Mouse (Mus musculus): ENCODE data around the gene Piezo1. TPM values are rescaled to one million over a fixed set of nuclear protein-coding genes. Genes with fewer than 3 reads are reported as not detected.

Gene Piezo1
- polyA plus RNA-seq, 1 experiment: 156 TPM

- no peak for TF ChIP-seq POLR2AphosphoS2 (IDR thresholded peaks at IDR 0.05; ENCODE audit: insufficient read length, low read depth)
- no peak for TF ChIP-seq MYOD1 (IDR thresholded peaks at IDR 0.05; ENCODE audit: control insufficient read depth in 1 of 3, insufficient read length in 2 of 3, low read depth in 2 of 3)
- TF ChIP-seq SRF (IDR thresholded peaks at IDR 0.05; ENCODE audit: control insufficient read depth, insufficient read length, low read depth): no peak
- peak; percentile 33 for TF ChIP-seq POLR2A (IDR thresholded peaks at IDR 0.05; ENCODE audit: insufficient read length, low read depth)
- no peak for TF ChIP-seq MAX (IDR thresholded peaks at IDR 0.05; ENCODE audit: low read depth)
- no peak for TF ChIP-seq REST (IDR thresholded peaks at IDR 0.05; ENCODE audit: insufficient read depth, insufficient read length)
- H3ac ChIP-seq (ENCODE audit: control insufficient read depth, insufficient read length): no peak overlapping the region
- H3K27me3 ChIP-seq (ENCODE audit: control insufficient read depth, insufficient read depth, insufficient read length): no peaks in the 10 kb centered on the region
- no peaks in the 10 kb centered on the region for H3K79me2 ChIP-seq (ENCODE audit: control insufficient read depth, insufficient read depth)
- H3K36me3 ChIP-seq (ENCODE audit: control insufficient read depth, insufficient read depth): no peaks in the 10 kb centered on the region
- no peak overlapping the region for H3K4me3 ChIP-seq
- peak overlapping the region; percentile 81 for H3K4me2 ChIP-seq (ENCODE audit: low read depth)
These were observed 6.3 kb upstream of the Piezo1 start for GRCm38 (mm10) chr8:122557248-122558038.

DNA sequence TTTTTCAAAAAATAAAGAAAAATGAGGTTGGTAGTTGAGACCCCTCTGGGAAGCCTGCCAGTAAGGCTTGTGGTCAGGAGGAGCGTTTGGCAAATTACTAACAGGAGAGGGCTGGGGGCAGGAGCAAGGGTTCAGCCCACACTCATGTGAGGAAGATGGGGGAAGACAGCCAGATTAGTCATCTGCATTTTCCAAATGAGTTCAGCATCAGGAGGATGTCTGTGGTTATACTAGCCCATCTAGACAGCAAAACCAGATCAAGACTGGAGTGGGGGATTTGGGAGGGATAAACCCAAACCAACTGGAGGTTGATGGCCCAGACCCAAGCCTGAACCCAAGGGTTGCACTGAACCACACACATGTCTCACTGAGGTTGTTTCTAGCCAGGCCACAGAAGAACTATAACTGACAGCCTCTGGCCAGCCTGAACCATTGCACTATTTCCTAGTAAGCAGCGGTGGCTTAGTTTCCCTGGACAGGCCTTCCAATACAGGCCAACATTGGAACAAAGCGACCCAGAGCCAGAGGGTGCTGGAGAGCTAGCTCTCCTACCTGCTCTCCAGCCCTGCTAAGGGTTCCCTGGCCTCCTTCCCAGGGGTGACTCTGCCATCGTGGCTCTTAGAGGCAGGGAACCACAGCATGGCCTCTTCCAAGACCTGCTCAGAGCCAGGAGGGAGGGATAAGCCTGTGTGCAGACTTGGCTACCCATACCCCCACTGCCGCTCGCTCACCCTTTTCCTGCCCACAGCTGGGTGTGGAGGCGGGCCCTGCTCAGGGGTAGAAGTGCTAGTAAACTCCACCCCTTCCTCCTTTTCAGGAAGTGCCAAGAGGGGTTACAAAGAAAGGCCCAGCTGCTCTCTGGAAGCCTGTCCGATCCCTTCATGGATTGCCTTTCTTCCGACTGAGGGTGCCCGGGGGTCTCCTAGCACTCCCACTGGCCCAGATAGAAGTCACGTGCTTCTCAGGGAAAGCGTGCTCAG is 5.2 kb upstream of the Piezo1 start:
- Histone ChIP-seq H3K79me2 (ENCODE audit: control insufficient read depth, insufficient read depth) (no peaks in the 10 kb centered on the region), H3ac (ENCODE audit: control insufficient read depth, insufficient read length) (no peak overlapping the region), H3K4me3 (no peak overlapping the region), H3K27me3 (ENCODE audit: control insufficient read depth, insufficient read depth, insufficient read length) (no peaks in the 10 kb centered on the region), H3K4me2 (ENCODE audit: low read depth) (peak overlapping the region; percentile 81), H3K36me3 (ENCODE audit: control insufficient read depth, insufficient read depth) (no peaks in the 10 kb centered on the region)
- no peak for TF ChIP-seq TCF3 (IDR thresholded peaks at IDR 0.05; ENCODE audit: insufficient read length, low read depth)
- TF ChIP-seq E2F4 (IDR thresholded peaks at IDR 0.05; ENCODE audit: insufficient read depth): no peak
- peak; percentile 75 for TF ChIP-seq POLR2A (IDR thresholded peaks at IDR 0.05; ENCODE audit: insufficient read length, low read depth)
- TF ChIP-seq SRF (IDR thresholded peaks at IDR 0.05; ENCODE audit: control insufficient read depth, insufficient read length, low read depth): no peak
- peak in 1 of 3 experiments; percentile 16 for TF ChIP-seq MYOG (IDR thresholded peaks at IDR 0.05; ENCODE audit: control insufficient read depth in 1 of 3, insufficient read depth in 1 of 3, insufficient read length in 2 of 3, low read depth in 2 of 3)
- TF ChIP-seq TCF12 (IDR thresholded peaks at IDR 0.05; ENCODE audit: insufficient read depth, poor library complexity, severe bottlenecking): no peak
- TF ChIP-seq POLR2AphosphoS2 (IDR thresholded peaks at IDR 0.05; ENCODE audit: insufficient read length, low read depth): no peak
- no peak for TF ChIP-seq CEBPB (IDR thresholded peaks at IDR 0.05; ENCODE audit: insufficient read depth, poor library complexity, severe bottlenecking)
- no peak for TF ChIP-seq REST (IDR thresholded peaks at IDR 0.05; ENCODE audit: insufficient read depth, insufficient read length)
- no peak for TF ChIP-seq MAX (IDR thresholded peaks at IDR 0.05; ENCODE audit: low read depth)
- TF ChIP-seq USF1 (IDR thresholded peaks at IDR 0.05; ENCODE audit: low read depth): no peak
- peak in 1 of 3 experiments; percentile 38 for TF ChIP-seq MYOD1 (IDR thresholded peaks at IDR 0.05; ENCODE audit: control insufficient read depth in 1 of 3, insufficient read length in 2 of 3, low read depth in 2 of 3)

DNA sequence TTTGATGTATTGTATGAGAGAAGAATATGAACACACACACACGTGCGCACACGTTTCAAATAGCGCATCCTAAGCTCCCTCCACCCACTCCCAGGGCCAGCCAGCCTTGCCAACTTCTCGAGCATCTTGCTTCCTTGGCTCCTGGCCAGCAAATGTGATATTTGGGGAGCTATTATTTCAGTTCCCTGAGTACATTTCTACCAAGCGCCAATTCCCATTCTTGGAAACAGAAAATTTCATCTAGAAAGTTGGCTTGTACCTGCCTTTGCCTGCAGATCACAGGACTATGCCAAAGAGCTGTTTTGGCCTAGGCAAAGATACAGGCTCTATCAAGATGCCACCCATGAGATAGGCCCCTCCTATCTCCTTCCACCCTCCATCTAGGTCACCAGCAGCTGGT is 3.7 kb upstream of the Piezo1 start:
- Histone ChIP-seq H3K27me3 (ENCODE audit: control insufficient read depth, insufficient read depth, insufficient read length) (no peaks in the 10 kb centered on the region), H3ac (ENCODE audit: control insufficient read depth, insufficient read length) (no peak overlapping the region)
- TF ChIP-seq USF1 (IDR thresholded peaks at IDR 0.05; ENCODE audit: low read depth): no peak
- no peak for TF ChIP-seq TCF12 (IDR thresholded peaks at IDR 0.05; ENCODE audit: insufficient read depth, poor library complexity, severe bottlenecking)
- TF ChIP-seq E2F4 (IDR thresholded peaks at IDR 0.05; ENCODE audit: insufficient read depth): no peak
- no peak for TF ChIP-seq POLR2A (IDR thresholded peaks at IDR 0.05; ENCODE audit: insufficient read length, low read depth)
- no peak for TF ChIP-seq MYOG (IDR thresholded peaks at IDR 0.05; ENCODE audit: control insufficient read depth in 1 of 3, insufficient read depth in 1 of 3, insufficient read length in 2 of 3, low read depth in 2 of 3)
- no peak for TF ChIP-seq MAX (IDR thresholded peaks at IDR 0.05; ENCODE audit: low read depth)
- no peak for TF ChIP-seq CEBPB (IDR thresholded peaks at IDR 0.05; ENCODE audit: insufficient read depth, poor library complexity, severe bottlenecking)
- TF ChIP-seq MYOD1 (IDR thresholded peaks at IDR 0.05; ENCODE audit: control insufficient read depth in 1 of 3, insufficient read length in 2 of 3, low read depth in 2 of 3): no peak
- no peak for TF ChIP-seq TCF3 (IDR thresholded peaks at IDR 0.05; ENCODE audit: insufficient read length, low read depth)
- TF ChIP-seq REST (IDR thresholded peaks at IDR 0.05; ENCODE audit: insufficient read depth, insufficient read length): no peak
- TF ChIP-seq POLR2AphosphoS2 (IDR thresholded peaks at IDR 0.05; ENCODE audit: insufficient read length, low read depth): no peak
- TF ChIP-seq SRF (IDR thresholded peaks at IDR 0.05; ENCODE audit: control insufficient read depth, insufficient read length, low read depth): no peak

DNA sequence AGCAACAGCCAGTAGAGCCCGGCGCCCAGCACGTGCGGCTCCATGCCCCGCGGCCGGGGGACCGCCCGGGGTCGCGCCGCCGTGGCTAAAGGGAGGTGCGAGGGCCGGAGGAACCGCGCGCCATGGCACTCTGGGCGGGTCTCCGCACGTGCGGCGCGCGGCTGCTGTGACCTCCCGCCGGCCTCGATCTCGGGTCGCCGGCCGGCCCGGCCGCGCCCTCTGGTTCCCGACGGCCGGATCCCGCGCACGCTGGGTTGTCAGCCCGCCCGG is 199 bp downstream of the Piezo1 start:
- peaks cover 3% of the 10 kb centered on the region for H3K36me3 ChIP-seq (ENCODE audit: control insufficient read depth, insufficient read depth)
- TF ChIP-seq USF1 (IDR thresholded peaks at IDR 0.05; ENCODE audit: low read depth) (no peak), SRF (IDR thresholded peaks at IDR 0.05; ENCODE audit: control insufficient read depth, insufficient read length, low read depth) (no peak), POLR2AphosphoS2 (IDR thresholded peaks at IDR 0.05; ENCODE audit: insufficient read length, low read depth) (no peak), POLR2A (IDR thresholded peaks at IDR 0.05; ENCODE audit: insufficient read length, low read depth) (no peak), E2F4 (IDR thresholded peaks at IDR 0.05; ENCODE audit: insufficient read depth) (no peak), MYOD1 (IDR thresholded peaks at IDR 0.05; ENCODE audit: control insufficient read depth in 1 of 3, insufficient read length in 2 of 3, low read depth in 2 of 3) (no peak), TCF12 (IDR thresholded peaks at IDR 0.05; ENCODE audit: insufficient read depth, poor library complexity, severe bottlenecking) (no peak), REST (IDR thresholded peaks at IDR 0.05; ENCODE audit: insufficient read depth, insufficient read length) (no peak), MYOG (IDR thresholded peaks at IDR 0.05; ENCODE audit: control insufficient read depth in 1 of 3, insufficient read depth in 1 of 3, insufficient read length in 2 of 3, low read depth in 2 of 3) (no peak), TCF3 (IDR thresholded peaks at IDR 0.05; ENCODE audit: insufficient read length, low read depth) (no peak), CEBPB (IDR thresholded peaks at IDR 0.05; ENCODE audit: insufficient read depth, poor library complexity, severe bottlenecking) (no peak), MAX (IDR thresholded peaks at IDR 0.05; ENCODE audit: low read depth) (no peak)

More for the DNA sequence above, 3.7 kb upstream of the Piezo1 start:
- Histone ChIP-seq H3K79me2 (ENCODE audit: control insufficient read depth, insufficient read depth) (peaks cover 8% of the 10 kb centered on the region), H3K36me3 (ENCODE audit: control insufficient read depth, insufficient read depth) (no peaks in the 10 kb centered on the region), H3K4me2 (ENCODE audit: low read depth) (no peak overlapping the region), H3K4me3 (no peak overlapping the region)

More for the DNA sequence above, 199 bp downstream of the Piezo1 start:
- peak overlapping the region; percentile 2 for H3K4me2 ChIP-seq (ENCODE audit: low read depth)
- peaks cover 45% of the 10 kb centered on the region for H3K79me2 ChIP-seq (ENCODE audit: control insufficient read depth, insufficient read depth)
- no peaks in the 10 kb centered on the region for H3K27me3 ChIP-seq (ENCODE audit: control insufficient read depth, insufficient read depth, insufficient read length)
- H3K4me3 ChIP-seq: peak overlapping the region; percentile 86
- H3ac ChIP-seq (ENCODE audit: control insufficient read depth, insufficient read length): peak overlapping the region; percentile 77

Data from myocyte (in vitro differentiated cells).